Mouse (Mus musculus) heart, postnatal 0 days (tissue): ENCODE measurements around the gene Cnot8. TPM values are rescaled to one million over a fixed set of nuclear protein-coding genes. Genes with fewer than 3 reads are reported as not detected.
"Not testable (repeated sequence)": the region's sequence is repeated elsewhere in the genome, so short reads cannot be mapped to it uniquely, and the experiment has no call there.

ENCODE experiments used
- ATAC-seq: fragments of 200-750 bp; cut with Nextera tagmentation; 2 replicates; pipeline ENCODE4 v1.8.0; 2017; ENCODE audit warnings: low read depth, moderate number of reproducible peaks, moderate library complexity; ENCODE audit not compliant: insufficient read depth
- DNase-seq: peaks from one replicate; pipeline ENCODE4 v3.0.0-alpha.2; 2016; ENCODE audit warnings: low spot score
- H3K27ac ChIP-seq: fragments of 300-500 bp; sonication (generic); 2 replicates; pipeline ENCODE4 v1.5.1; 2014; ENCODE audit warnings: low read depth, mild to moderate bottlenecking
- H3K27me3 ChIP-seq: fragments of 300-500 bp; sonication (generic); 2 replicates; pipeline ENCODE4 v1.6.1; 2014; ENCODE audit warnings: low read length, mixed read lengths; ENCODE audit not compliant: control insufficient read depth, insufficient read depth
- H3K36me3 ChIP-seq: fragments of 300-500 bp; sonication (generic); replicated peaks from 2 replicates; pipeline ENCODE4 v1.6.1; 2014; ENCODE audit warnings: low read length, mixed read lengths; ENCODE audit not compliant: control insufficient read depth, insufficient read depth
- H3K4me1 ChIP-seq: fragments of 300-500 bp; sonication (generic); 2 replicates; pipeline ENCODE4 v1.6.1; 2014; ENCODE audit warnings: antibody characterized with exemption; ENCODE audit not compliant: control insufficient read depth, insufficient read depth
- H3K4me2 ChIP-seq: fragments of 300-500 bp; sonication (generic); 2 replicates; pipeline ENCODE4 v1.6.1; 2014; ENCODE audit warnings: low read depth, mild to moderate bottlenecking, low read length, moderate library complexity
- H3K4me3 ChIP-seq: fragments of 300-500 bp; sonication (generic); 2 replicates; pipeline ENCODE4 v1.5.1; 2014; ENCODE audit warnings: low read depth, low read length
- H3K9ac ChIP-seq: fragments of 300-500 bp; sonication (generic); replicated peaks from 2 replicates; pipeline ENCODE4 v1.6.1; 2014; ENCODE audit warnings: low read depth, low read length, mixed read lengths
- H3K9me3 ChIP-seq: fragments of 300-500 bp; sonication (generic); replicated peaks from 2 replicates; pipeline ENCODE4 v1.6.1; 2016; ENCODE audit warnings: low read length; ENCODE audit not compliant: control insufficient read depth
- CTCF ChIP-seq: IDR thresholded peaks from 2 replicates; pipeline ENCODE4 v1.5.1; 2016; ENCODE audit warnings: antibody characterized with exemption, control low read depth, low read depth
- EP300 ChIP-seq: IDR thresholded peaks from 2 replicates; pipeline ENCODE4 v1.6.1; 2016; ENCODE audit warnings: antibody characterized with exemption, low read depth
- WGBS: fragments of 180-500 bp; shearing (Covaris S2); extraction: QIAGEN DNeasy Blood & Tissue Kit; methylation state at CpG from one replicate; pipeline ENCODE4 v1.1.7; 2014; 5-methylcytosine and 5-hydroxymethylcytosine counted together
- polyA plus RNA-seq: library from polyadenylated mRNA; unstranded; fragments of >200 nt; fragmentation: Nextera tagmentation; extraction: Ambion mirVana; gene quantifications from 2 replicates; pipeline ENCODE4 v1.2.1, GENCODE M21; 2015
- total RNA-seq: library from RNA; depleted of rRNA; stranded (reverse); fragments of >200 nt; gene quantifications from 2 replicates; pipeline ENCODE4 v1.2.3, GENCODE M21; 2014; ENCODE audit warnings: low replicate concordance

The Cnot8 gene
- total and polyA plus RNA-seq, 2 experiments from 2014 or later, result 68.6 to 76.6 TPM

DNA sequence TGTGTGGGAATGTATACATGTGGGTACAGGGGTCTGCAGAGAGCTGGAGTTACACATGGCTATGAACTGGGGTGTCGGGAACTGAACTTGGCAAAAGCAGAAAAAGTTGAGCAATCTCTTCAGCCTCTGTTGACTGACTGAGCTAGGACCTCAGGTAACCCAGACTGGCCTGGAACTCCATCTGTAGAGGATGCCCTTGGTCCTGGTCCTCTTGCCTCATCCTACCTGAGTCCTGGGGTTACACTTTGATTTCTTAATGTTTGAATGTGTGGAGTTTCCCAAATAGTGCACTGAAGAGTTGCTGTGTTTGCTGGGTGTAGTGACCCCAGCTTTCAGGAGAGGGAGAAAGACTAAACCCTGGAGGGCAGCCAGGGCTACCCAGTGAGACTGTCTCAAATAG lies 8.4 kb upstream of the Cnot8 start:
- no peaks in the 10 kb centered on the region for H3K36me3 ChIP-seq
- H3K4me2 ChIP-seq, result no peak overlapping the region
- no peak overlapping the region for H3K9ac ChIP-seq
- H3K9me3 ChIP-seq, result no peaks in the 10 kb centered on the region
- 91% methylated on average over 1 of the region's 1 CpGs for WGBS
- DNase-seq (no peak), ATAC-seq (no peak)
- no peak overlapping the region for H3K27ac ChIP-seq
- H3K4me1 ChIP-seq, result peaks cover 8% of the 10 kb centered on the region; the same call in 1 of the 2 replicates
- TF ChIP-seq EP300, result no peak
- TF ChIP-seq CTCF, result no peak
- no peaks in the 10 kb centered on the region for H3K27me3 ChIP-seq
- no peak overlapping the region for H3K4me3 ChIP-seq

DNA sequence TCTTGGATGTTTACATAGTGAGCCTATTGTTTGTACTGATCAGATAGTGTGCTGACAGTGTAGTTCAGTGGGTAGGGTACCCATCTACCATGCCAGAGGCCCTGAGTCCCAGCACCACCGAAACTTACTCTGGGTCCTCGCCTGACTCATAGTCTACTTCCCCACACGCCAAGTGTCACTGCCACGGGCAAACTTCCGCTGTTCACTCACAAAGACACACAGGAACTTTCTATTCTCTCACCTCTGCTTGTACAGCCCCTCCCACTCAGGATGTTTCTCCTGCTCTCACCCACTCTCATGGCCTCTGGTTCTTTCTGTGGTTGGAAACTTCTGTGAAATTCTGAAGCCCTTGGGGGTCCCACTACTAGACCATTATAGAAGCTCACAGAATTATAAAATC lies 7.8 kb upstream of the Cnot8 start:
- TF ChIP-seq CTCF (no peak), EP300 (no peak)
- Histone ChIP-seq H3K4me1 (peaks cover 8% of the 10 kb centered on the region; the same call in 1 of the 2 replicates), H3K4me3 (no peak overlapping the region), H3K9ac (no peak overlapping the region), H3K27ac (no peak overlapping the region), H3K9me3 (no peaks in the 10 kb centered on the region), H3K27me3 (no peaks in the 10 kb centered on the region), H3K36me3 (no peaks in the 10 kb centered on the region), H3K4me2 (no peak overlapping the region)
- 75% methylated on average over 5 of the region's 5 CpGs for WGBS
- DNase-seq (no peak), ATAC-seq (no peak)

- no peaks in the 10 kb centered on the region for H3K36me3 ChIP-seq
- DNase-seq (no peak), ATAC-seq (no peak)
- 39% methylated on average over 20 of the region's 20 CpGs for WGBS
- no peaks in the 10 kb centered on the region for H3K9me3 ChIP-seq
- H3K27ac ChIP-seq, result no peak overlapping the region
- H3K9ac ChIP-seq, result peak overlapping the region; percentile 35; the same call in 1 of the 2 replicates
- peaks cover 8% of the 10 kb centered on the region; the same call in 1 of the 2 replicates for H3K4me1 ChIP-seq
- H3K4me3 ChIP-seq, result peak overlapping the region; percentile 43
- H3K4me2 ChIP-seq, result peak overlapping the region; percentile 75
- no peaks in the 10 kb centered on the region for H3K27me3 ChIP-seq
- TF ChIP-seq EP300, result no peak
Measured at GRCm38 (mm10) chr11:58096821-58097620, 6.9 kb upstream of the Cnot8 start.

DNA sequence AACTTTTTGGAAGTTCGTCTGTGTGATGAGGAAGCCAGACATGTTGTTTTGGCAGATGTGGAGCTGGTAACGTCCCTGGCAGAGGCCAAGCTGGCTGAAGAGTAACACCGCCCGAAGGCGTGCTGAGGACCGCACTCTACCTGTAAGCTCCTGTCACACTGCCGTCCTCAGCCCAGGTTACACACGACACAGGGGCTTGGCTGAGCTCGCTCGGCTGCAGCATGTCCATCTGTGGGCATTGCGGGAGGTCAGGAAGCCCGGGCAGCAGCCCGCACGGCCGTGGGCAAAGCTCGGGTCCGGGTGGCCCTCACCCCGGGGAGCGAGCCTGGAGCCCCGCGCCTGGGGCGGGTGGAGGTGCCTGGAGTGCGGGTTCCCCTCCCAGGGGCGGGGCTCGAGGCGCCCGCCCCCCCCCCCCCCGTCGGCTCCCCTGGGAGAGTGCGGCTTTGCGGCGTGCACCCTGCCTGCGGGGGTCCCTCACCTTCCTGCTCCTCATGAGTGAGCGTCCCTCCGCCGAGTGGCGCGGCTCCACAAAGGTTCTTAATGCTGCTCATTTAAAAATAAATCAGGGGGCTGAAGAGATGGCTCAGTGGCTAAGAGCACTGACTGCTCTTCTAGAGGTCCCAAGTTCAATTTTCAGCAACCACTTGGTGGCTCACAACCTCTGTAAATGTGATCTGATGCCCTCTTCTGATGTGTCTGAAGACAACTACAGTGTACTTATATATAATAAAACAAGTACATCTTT lies 6.2 kb upstream of the Cnot8 start:
- Histone ChIP-seq H3K27me3 (no peaks in the 10 kb centered on the region), H3K27ac (no peak overlapping the region), H3K36me3 (no peaks in the 10 kb centered on the region), H3K9me3 (no peaks in the 10 kb centered on the region), H3K9ac (peak overlapping the region; percentile 35; the same call in 1 of the 2 replicates), H3K4me3 (peak overlapping the region; percentile 43), H3K4me2 (peak overlapping the region; percentile 75), H3K4me1 (peaks cover 5% of the 10 kb centered on the region; the same call in 1 of the 2 replicates)
- TF ChIP-seq CTCF (no peak), EP300 (no peak)
- peak; percentile 48; the same call in 1 of the 2 replicates for ATAC-seq
- DNase-seq, result no peak
- WGBS, result 3% methylated on average over 21 of the region's 38 CpGs

DNA sequence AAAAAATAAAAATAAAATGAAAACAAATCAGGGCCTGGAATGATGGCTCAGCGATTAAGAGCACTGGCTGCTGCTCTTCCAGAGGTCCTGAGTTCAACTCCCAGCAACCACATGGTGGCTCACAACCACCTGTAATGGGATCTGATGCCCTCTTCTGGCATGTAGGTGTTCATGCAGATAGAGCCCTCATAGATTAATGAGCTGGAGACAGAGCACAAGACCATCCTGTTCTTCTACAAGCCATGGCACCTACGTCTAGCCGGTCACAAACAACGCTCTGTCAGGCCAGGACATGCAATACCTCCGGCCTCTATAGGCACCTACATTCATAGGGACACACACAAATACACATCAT lies 5.6 kb upstream of the Cnot8 start:
- H3K27ac ChIP-seq, DNase-seq, H3K4me1 ChIP-seq, H3K9ac ChIP-seq, H3K27me3 ChIP-seq, H3K36me3 ChIP-seq, ATAC-seq, H3K9me3 ChIP-seq: not testable (repeated sequence)
- H3K4me3 ChIP-seq, result peak overlapping the region; percentile 43; the same call in 1 of the 2 replicates
- peak; percentile 16; the same call in 1 of the 2 replicates for TF ChIP-seq CTCF
- peak overlapping the region; percentile 75; the same call in 1 of the 2 replicates for H3K4me2 ChIP-seq
- WGBS, result 67% methylated on average over 5 of the region's 5 CpGs
